Mouse (Mus musculus) heart, adult 2 months (tissue): ENCODE measurements around the gene Fut8. TPM values are rescaled to one million over a fixed set of nuclear protein-coding genes. Genes with fewer than 3 reads are reported as not detected.

ENCODE experiments used
- DNase-seq, 2 experiments: peaks; one replicate each; pipeline ENCODE4 v3.0.0; 2021
- H3K27ac ChIP-seq: fragments of 200-600 bp; 2 replicates; pipeline ENCODE4 v1.8.1; 2022
- H3K27me3 ChIP-seq: fragments of 200-500 bp; 2 replicates; pipeline ENCODE4 v1.6.1; 2012; ENCODE audit warnings: mild to moderate bottlenecking, low read length, inconsistent platforms, mixed read lengths; ENCODE audit not compliant: control insufficient read depth, insufficient read depth
- H3K36me3 ChIP-seq: fragments of 200-500 bp; 2 replicates; pipeline ENCODE4 v1.6.1; 2012; ENCODE audit warnings: low read length, inconsistent platforms; ENCODE audit not compliant: control insufficient read depth, insufficient read depth
- H3K4me1 ChIP-seq: fragments of 200-500 bp; 2 replicates; pipeline ENCODE4 v1.6.1; 2011; ENCODE audit warnings: low read length; ENCODE audit not compliant: control insufficient read depth, insufficient read depth
- H3K4me3 ChIP-seq: fragments of 200-600 bp; 2 replicates; pipeline ENCODE4 v1.8.1; 2022
- H3K79me2 ChIP-seq: fragments of 200-500 bp; replicated peaks from 2 replicates; pipeline ENCODE4 v1.6.1; 2012; ENCODE audit warnings: mild to moderate bottlenecking, inconsistent platforms, low read length, moderate library complexity, mixed read lengths; ENCODE audit not compliant: control insufficient read depth, insufficient read depth
- H3K9ac ChIP-seq: fragments of 200-500 bp; 2 replicates; pipeline ENCODE4 v1.6.1; 2012; ENCODE audit warnings: low read depth, mild to moderate bottlenecking, control low read depth, inconsistent platforms, low read length, mixed read lengths
- CTCF ChIP-seq: fragments of 200-600 bp; IDR thresholded peaks from 2 replicates; pipeline ENCODE4 v1.8.1; 2022; ENCODE audit warnings: antibody characterized with exemption, mild to moderate bottlenecking, moderate library complexity
- EP300 ChIP-seq: fragments of 200-500 bp; IDR thresholded peaks from 2 replicates; pipeline ENCODE4 v1.6.1; 2011; ENCODE audit warnings: low read depth, low read length, control low read depth; ENCODE audit not compliant: insufficient read depth
- POLR2A ChIP-seq: fragments of 200-500 bp; IDR thresholded peaks from 2 replicates; pipeline ENCODE4 v1.6.1; 2011; ENCODE audit warnings: mild to moderate bottlenecking, low read depth, low read length, control low read depth; ENCODE audit not compliant: insufficient read depth
- WGBS: fragments of 180-500 bp; shearing (Covaris S2); methylation state at CpG from one replicate; pipeline ENCODE4 v1.1.7; 2018; 5-methylcytosine and 5-hydroxymethylcytosine counted together
- intact Hi-C: fragments of 180-260 bp; cut with DNase I; formaldehyde crosslinking; loops from one replicate; pipeline ENCODE4 v1.15.1; 2025
- polyA plus RNA-seq: library from polyadenylated mRNA; depleted of rRNA; stranded (reverse); fragments of >200 nt; gene quantifications from 2 replicates; pipeline ENCODE4 v1.2.3, GENCODE M21; 2012
- total RNA-seq, 2 experiments: library from RNA; stranded (reverse); gene quantifications; 2 replicates each; pipeline ENCODE4 v1.2.3; 2021

The Fut8 gene
- total and polyA plus RNA-seq, 3 experiments: 7.3 to 18.8 (median 14.3) TPM

DNA sequence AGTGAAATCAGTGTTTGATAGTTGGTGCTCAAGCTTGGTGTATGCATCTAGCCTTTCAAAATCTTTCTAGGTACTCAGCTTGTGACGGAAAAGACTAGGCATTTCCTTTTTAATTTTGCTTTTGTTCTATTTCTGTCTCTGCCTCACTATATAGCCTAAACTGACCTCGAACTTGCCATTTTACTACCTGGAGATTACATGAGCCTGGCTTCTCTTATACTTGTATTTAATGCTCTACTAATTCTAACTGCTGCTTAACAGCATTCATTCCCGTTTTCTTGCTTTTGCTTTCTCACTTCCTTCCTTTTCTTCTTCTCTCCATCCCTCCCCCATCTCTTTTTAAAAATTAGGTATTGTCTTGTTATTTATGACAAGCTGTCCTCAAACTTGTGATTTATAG lies 67.6 kb downstream of the Fut8 start:
- H3K4me1 ChIP-seq: no peaks in the 10 kb centered on the region; the same call in 1 of the 2 replicates

DNA sequence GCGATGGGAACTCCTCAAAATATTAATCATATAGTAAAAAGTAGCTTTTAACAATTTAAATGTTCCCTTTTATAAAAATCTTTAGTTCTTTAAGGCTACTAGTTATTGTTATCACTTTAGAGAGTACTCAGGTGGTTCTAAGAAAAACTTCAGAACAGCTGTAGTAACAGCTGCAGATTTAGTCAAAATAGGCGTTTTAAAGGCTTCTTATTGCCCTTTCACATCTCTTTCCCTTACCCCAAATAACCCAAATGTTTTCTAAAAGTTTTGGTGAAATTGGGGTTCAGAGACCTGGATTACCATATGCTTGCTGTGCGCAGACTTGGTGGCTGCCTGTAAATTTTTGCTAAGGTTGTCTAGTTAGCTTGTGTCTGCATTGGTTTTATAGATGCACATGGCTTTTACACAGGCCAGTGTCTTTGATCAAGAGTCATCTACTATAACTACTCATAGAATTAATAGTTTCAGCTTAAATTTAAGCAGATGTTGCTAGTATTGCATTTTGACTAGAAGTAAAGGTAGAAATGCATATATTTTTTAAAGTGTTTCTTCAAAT lies 68.9 kb downstream of the Fut8 start:
- Histone ChIP-seq H3K9ac (no peak overlapping the region), H3K4me1 (no peaks in the 10 kb centered on the region; the same call in 1 of the 2 replicates), H3K4me3 (no peak overlapping the region), H3K36me3 (no peaks in the 10 kb centered on the region), H3K27ac (no peak overlapping the region), H3K79me2 (no peaks in the 10 kb centered on the region), H3K27me3 (no peaks in the 10 kb centered on the region)
- TF ChIP-seq EP300 (no peak), POLR2A (no peak), CTCF (no peak)
- DNase-seq: no peak
- intact Hi-C loops: no loop called here
- 91% methylated on average over 3 of the region's 3 CpGs for WGBS

More for the DNA sequence above, 67.6 kb downstream of the Fut8 start:
- TF ChIP-seq POLR2A (no peak), CTCF (no peak), EP300 (no peak)
- H3K79me2 ChIP-seq: no peaks in the 10 kb centered on the region
- H3K9ac ChIP-seq: no peak overlapping the region
- H3K36me3 ChIP-seq: no peaks in the 10 kb centered on the region
- no peaks in the 10 kb centered on the region for H3K27me3 ChIP-seq
- DNase-seq: no peak
- no peak overlapping the region for H3K27ac ChIP-seq
- intact Hi-C loops: no loop called here
- H3K4me3 ChIP-seq: no peak overlapping the region
- 72% methylated on average over 3 of the region's 3 CpGs for WGBS

DNA sequence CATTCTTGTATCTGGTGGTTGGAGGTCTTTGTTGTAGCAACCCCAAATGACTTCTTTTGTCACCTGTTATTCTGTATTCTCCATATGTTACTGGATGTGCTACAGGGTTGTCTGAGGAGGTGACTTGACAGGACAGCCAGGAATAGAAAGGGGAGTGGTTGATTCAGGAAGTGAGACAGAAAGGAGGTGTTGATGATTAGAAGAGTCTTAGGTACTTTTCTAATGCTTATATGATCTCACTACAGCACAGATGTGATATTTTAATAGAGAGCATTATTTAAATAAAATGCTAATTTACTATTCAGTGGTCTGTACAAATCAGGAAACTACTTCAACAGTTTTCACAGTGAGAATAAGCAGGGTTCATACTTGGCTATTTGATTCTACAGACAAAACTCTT lies 71.6 kb downstream of the Fut8 start:
- Histone ChIP-seq H3K79me2 (no peaks in the 10 kb centered on the region), H3K9ac (no peak overlapping the region), H3K4me3 (no peak overlapping the region), H3K36me3 (no peaks in the 10 kb centered on the region), H3K27ac (no peak overlapping the region), H3K4me1 (no peaks in the 10 kb centered on the region; the same call in 1 of the 2 replicates), H3K27me3 (no peaks in the 10 kb centered on the region)
- intact Hi-C loops: no loop called here
- TF ChIP-seq CTCF (no peak), EP300 (no peak), POLR2A (no peak)
- no peak for DNase-seq

DNA sequence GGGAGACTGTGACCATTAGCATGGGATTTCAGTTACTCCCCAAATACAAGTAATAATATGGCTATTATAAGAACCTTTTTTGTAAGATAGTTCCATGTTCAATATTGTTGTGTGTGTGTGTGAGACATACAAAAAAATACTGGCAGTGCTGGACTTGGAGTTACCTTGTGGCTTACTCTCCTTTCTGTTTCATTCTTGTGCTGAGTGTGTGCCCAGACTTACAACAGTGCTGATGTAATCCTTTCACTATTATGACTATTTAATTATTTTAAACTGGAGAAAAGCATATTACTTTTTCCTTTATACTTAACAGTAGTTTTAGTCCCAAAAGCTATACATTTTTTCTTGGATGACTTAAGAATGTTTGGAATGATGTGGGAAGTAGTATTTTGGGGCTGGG lies 75.6 kb downstream of the Fut8 start:
- Histone ChIP-seq H3K4me3 (no peak overlapping the region), H3K79me2 (no peaks in the 10 kb centered on the region), H3K4me1 (no peaks in the 10 kb centered on the region; the same call in 1 of the 2 replicates), H3K27ac (no peak overlapping the region), H3K36me3 (no peaks in the 10 kb centered on the region), H3K9ac (no peak overlapping the region), H3K27me3 (no peaks in the 10 kb centered on the region)
- TF ChIP-seq POLR2A: no peak
- intact Hi-C loops: no loop called here
- no peak for DNase-seq

DNA sequence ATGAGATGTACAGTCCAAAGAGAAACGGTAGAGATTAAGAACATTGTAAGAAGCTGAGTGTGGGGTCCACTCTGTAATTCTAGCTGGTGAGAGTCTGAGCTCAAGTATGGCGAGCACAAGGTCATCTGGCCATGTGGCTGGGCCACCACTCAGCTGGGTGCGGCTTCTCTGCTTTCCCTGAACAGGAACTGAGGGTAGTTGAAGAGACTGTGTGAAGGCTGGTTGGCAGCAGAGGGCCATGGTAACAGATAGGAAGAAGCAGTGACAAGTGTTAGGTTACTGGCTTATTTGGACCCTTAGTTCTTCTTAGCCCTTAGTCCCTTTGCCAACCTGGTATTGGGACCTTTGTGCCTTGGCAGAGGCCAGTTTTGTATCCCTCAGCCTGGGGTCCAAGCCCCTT lies 86.2 kb downstream of the Fut8 start:
- Histone ChIP-seq H3K79me2 (no peaks in the 10 kb centered on the region), H3K27me3 (no peaks in the 10 kb centered on the region), H3K4me3 (no peak overlapping the region), H3K27ac (no peak overlapping the region), H3K36me3 (no peaks in the 10 kb centered on the region), H3K4me1 (no peaks in the 10 kb centered on the region), H3K9ac (no peak overlapping the region)
- 71% methylated on average over 3 of the region's 3 CpGs for WGBS
- intact Hi-C loops: no loop called here
- no peak for DNase-seq
- TF ChIP-seq POLR2A (no peak), CTCF (no peak), EP300 (no peak)

DNA sequence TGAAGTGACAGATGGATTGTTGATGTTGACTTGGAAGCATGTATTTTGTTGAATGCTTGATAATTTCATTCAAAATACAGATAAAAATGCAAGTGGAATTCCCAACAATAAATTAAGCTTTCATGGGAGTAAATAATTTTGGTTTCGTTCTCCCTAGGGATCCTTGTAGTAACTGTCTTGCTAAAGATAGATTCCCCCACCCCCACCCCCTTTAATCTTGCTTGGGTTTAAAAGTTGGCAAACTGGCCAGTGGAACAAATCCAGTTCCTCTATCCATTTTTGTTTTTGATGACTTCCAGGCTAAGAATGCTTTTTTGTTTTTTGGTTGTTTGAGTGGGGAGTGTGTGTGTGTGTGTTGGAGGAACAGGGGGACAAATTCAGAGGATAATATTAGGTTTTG lies 108.6 kb downstream of the Fut8 start:
- 30% methylated on average over 1 of the region's 1 CpGs for WGBS
- intact Hi-C loops: no loop called here
- H3K27me3 ChIP-seq: no peaks in the 10 kb centered on the region
- H3K4me1 ChIP-seq: no peaks in the 10 kb centered on the region
- no peaks in the 10 kb centered on the region for H3K79me2 ChIP-seq
- peaks cover 2% of the 10 kb centered on the region; the same call in 1 of the 2 replicates for H3K36me3 ChIP-seq
- DNase-seq: no peak
- H3K9ac ChIP-seq: no peak overlapping the region
- TF ChIP-seq POLR2A (no peak), CTCF (no peak), EP300 (no peak)
- no peak overlapping the region for H3K27ac ChIP-seq
- H3K4me3 ChIP-seq: no peak overlapping the region
